Mouse (Mus musculus) embryonic facial prominence, embryonic 12.5 days (tissue): ENCODE results near the gene Krt77. TPM values are rescaled to one million over a fixed set of nuclear protein-coding genes. Genes with fewer than 3 reads are reported as not detected.

ENCODE experiments used
- ATAC-seq: fragments of 200-750 bp; cut with Nextera tagmentation; 2 replicates; pipeline ENCODE4 v1.8.0; 2017; ENCODE audit not compliant: insufficient number of reproducible peaks, insufficient read depth, low FRiP score, low TSS enrichment
- H3K27ac ChIP-seq: fragments of 300-500 bp; sonication (generic); 2 replicates; pipeline ENCODE4 v1.5.1; 2016; ENCODE audit warnings: mild to moderate bottlenecking
- H3K27me3 ChIP-seq: fragments of 300-500 bp; sonication (generic); 2 replicates; pipeline ENCODE4 v1.6.1; 2016; ENCODE audit warnings: mild to moderate bottlenecking, moderate library complexity
- H3K36me3 ChIP-seq: fragments of 300-500 bp; sonication (generic); 2 replicates; pipeline ENCODE4 v1.6.1; 2016; ENCODE audit warnings: mild to moderate bottlenecking
- H3K4me1 ChIP-seq: fragments of 300-500 bp; sonication (generic); 2 replicates; pipeline ENCODE4 v1.6.1; 2016
- H3K4me2 ChIP-seq: fragments of 300-500 bp; sonication (generic); replicated peaks from 2 replicates; pipeline ENCODE4 v1.6.1; 2016; ENCODE audit warnings: mild to moderate bottlenecking, moderate library complexity
- H3K4me3 ChIP-seq: fragments of 300-500 bp; sonication (generic); 2 replicates; pipeline ENCODE4 v1.5.1; 2016; ENCODE audit warnings: mild to moderate bottlenecking
- H3K9ac ChIP-seq: fragments of 300-500 bp; sonication (generic); 2 replicates; pipeline ENCODE4 v1.6.1; 2016; ENCODE audit warnings: mild to moderate bottlenecking, moderate library complexity
- H3K9me3 ChIP-seq: fragments of 300-500 bp; sonication (generic); 2 replicates; pipeline ENCODE4 v1.6.1; 2016; ENCODE audit warnings: mild to moderate bottlenecking, moderate library complexity
- WGBS: fragments of 180-500 bp; shearing (Covaris S2); methylation state at CpG from one replicate; pipeline ENCODE4 v1.1.7; 2016; 5-methylcytosine and 5-hydroxymethylcytosine counted together
- polyA plus RNA-seq: library from polyadenylated mRNA; unstranded; fragments of >200 nt; fragmentation: Nextera tagmentation; extraction: Ambion mirVana; gene quantifications from 2 replicates; pipeline ENCODE4 v1.2.1, GENCODE M21; 2016

The Krt77 gene
- polyA plus RNA-seq, 1 experiment from 2014 or later = not detected

GRCm38 (mm10) chr15:101860421-101861130 lies 8.9 kb downstream of the Krt77 start:
- peaks cover 53% of the 10 kb centered on the region for H3K27me3 ChIP-seq

GRCm38 (mm10) chr15:101859735-101860170 lies 9.8 kb downstream of the Krt77 start:
- no peak overlapping the region for H3K27ac ChIP-seq
- H3K4me2 ChIP-seq = peak overlapping the region; percentile 80
- H3K9ac ChIP-seq = peak overlapping the region; percentile 54
- H3K4me3 ChIP-seq = peak overlapping the region; percentile 45
- WGBS = under 1% methylated on average over 33 of the region's 33 CpGs
- H3K4me1 ChIP-seq = peaks cover 10% of the 10 kb centered on the region
- peaks cover 55% of the 10 kb centered on the region for H3K27me3 ChIP-seq
- no peaks in the 10 kb centered on the region for H3K36me3 ChIP-seq
- H3K9me3 ChIP-seq = no peaks in the 10 kb centered on the region
- ATAC-seq = no peak

More at GRCm38 (mm10) chr15:101860421-101861130, 8.9 kb downstream of the Krt77 start:
- no peak overlapping the region for H3K4me3 ChIP-seq
- H3K9ac ChIP-seq = no peak overlapping the region
- no peaks in the 10 kb centered on the region for H3K36me3 ChIP-seq
- WGBS = 53% methylated on average over 13 of the region's 13 CpGs
- H3K4me1 ChIP-seq = peaks cover 10% of the 10 kb centered on the region
- peak overlapping the region; percentile 80 for H3K4me2 ChIP-seq
- H3K9me3 ChIP-seq = no peaks in the 10 kb centered on the region
- no peak for ATAC-seq
- H3K27ac ChIP-seq = no peak overlapping the region

- ATAC-seq = no peak
- Histone ChIP-seq H3K9me3 (no peaks in the 10 kb centered on the region), H3K4me1 (peaks cover 15% of the 10 kb centered on the region), H3K36me3 (no peaks in the 10 kb centered on the region), H3K9ac (no peak overlapping the region), H3K27ac (no peak overlapping the region), H3K4me2 (peak overlapping the region; percentile 80), H3K27me3 (peaks cover 62% of the 10 kb centered on the region), H3K4me3 (peak overlapping the region; percentile 45; the same call in 1 of the 2 replicates)
- WGBS = 8% methylated on average over 11 of the region's 11 CpGs
Observed at GRCm38 (mm10) chr15:101858673-101859425, 10.7 kb downstream of the Krt77 start.

DNA sequence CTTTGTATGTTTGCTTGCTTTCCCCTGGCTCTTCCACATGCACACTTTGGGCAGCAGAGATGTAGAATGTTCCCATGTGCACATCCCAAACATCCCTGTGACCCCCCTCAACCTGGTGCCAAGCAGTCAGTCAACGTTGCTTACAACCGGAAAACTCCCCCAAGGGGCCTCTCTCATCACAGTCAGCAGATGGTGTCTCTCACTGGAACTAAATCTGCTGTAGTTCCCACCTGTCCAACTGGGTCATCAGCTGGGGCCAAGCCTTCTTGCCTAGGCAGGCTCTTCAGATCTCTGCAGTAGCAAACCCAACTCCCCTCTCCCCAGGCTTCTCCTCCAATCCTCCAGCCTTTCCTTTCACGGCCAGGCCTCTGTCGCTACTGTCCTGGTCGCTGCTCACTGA lies 12.8 kb downstream of the Krt77 start:
- no peak for ATAC-seq
- Histone ChIP-seq H3K9ac (no peak overlapping the region), H3K36me3 (no peaks in the 10 kb centered on the region), H3K27me3 (peaks cover 70% of the 10 kb centered on the region), H3K27ac (no peak overlapping the region), H3K4me3 (no peak overlapping the region), H3K4me1 (peaks cover 15% of the 10 kb centered on the region), H3K4me2 (no peak overlapping the region), H3K9me3 (no peaks in the 10 kb centered on the region)
- 59% methylated on average over 5 of the region's 5 CpGs for WGBS

DNA sequence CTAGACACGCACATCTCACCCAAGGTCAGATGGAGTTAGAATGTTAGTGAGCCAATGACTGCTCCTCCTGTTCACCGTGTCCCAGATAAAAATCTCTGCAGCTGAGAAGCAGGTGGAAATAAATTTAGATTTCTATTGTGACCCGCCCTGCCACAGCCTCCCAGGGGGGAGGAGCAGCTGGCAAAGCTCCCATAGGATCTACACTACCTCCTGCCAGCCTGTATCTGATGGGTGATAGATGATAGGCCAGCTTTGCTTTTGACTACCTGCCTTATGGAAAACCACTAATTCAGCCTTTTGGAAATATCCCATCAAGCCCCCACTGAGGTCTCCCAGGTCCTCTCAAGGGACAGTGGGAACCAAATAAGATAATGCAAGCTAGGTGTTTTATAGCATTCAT lies 13.8 kb downstream of the Krt77 start:
- Histone ChIP-seq H3K9me3 (no peaks in the 10 kb centered on the region), H3K27me3 (peaks cover 61% of the 10 kb centered on the region), H3K9ac (no peak overlapping the region), H3K4me2 (no peak overlapping the region), H3K4me3 (no peak overlapping the region), H3K4me1 (peaks cover 15% of the 10 kb centered on the region), H3K27ac (no peak overlapping the region), H3K36me3 (no peaks in the 10 kb centered on the region)
- WGBS = 73% methylated on average over 3 of the region's 3 CpGs
- ATAC-seq = no peak

- 18% methylated on average over 5 of the region's 5 CpGs for WGBS
- Histone ChIP-seq H3K4me3 (no peak overlapping the region), H3K4me2 (no peak overlapping the region), H3K9me3 (no peaks in the 10 kb centered on the region), H3K4me1 (peaks cover 9% of the 10 kb centered on the region), H3K36me3 (no peaks in the 10 kb centered on the region), H3K27ac (no peak overlapping the region), H3K27me3 (peaks cover 46% of the 10 kb centered on the region), H3K9ac (no peak overlapping the region)
- no peak for ATAC-seq
Observed at GRCm38 (mm10) chr15:101854294-101854693, 15.2 kb downstream of the Krt77 start.

- H3K9me3 ChIP-seq = no peaks in the 10 kb centered on the region
- 39% methylated on average over 5 of the region's 5 CpGs for WGBS
- ATAC-seq = no peak
- H3K9ac ChIP-seq = no peak overlapping the region
- H3K4me2 ChIP-seq = no peak overlapping the region
- peaks cover 29% of the 10 kb centered on the region for H3K27me3 ChIP-seq
- H3K36me3 ChIP-seq = no peaks in the 10 kb centered on the region
- no peak overlapping the region for H3K4me3 ChIP-seq
- H3K4me1 ChIP-seq = peaks cover 5% of the 10 kb centered on the region
- H3K27ac ChIP-seq = no peak overlapping the region
Observed at GRCm38 (mm10) chr15:101852571-101852970, 16.9 kb downstream of the Krt77 start.

GRCm38 (mm10) chr15:101850694-101851093 lies 18.8 kb downstream of the Krt77 start, which contains the start of gene Krt1:
Gene Krt1, minus strand, starts transcription at chr15:101850794.
- peaks cover 5% of the 10 kb centered on the region for H3K4me1 ChIP-seq
- H3K4me2 ChIP-seq = no peak within 1 kb of the TSS
- no peaks in the 10 kb centered on the region for H3K36me3 ChIP-seq
- peaks cover 17% of the 10 kb centered on the region; the same call in 1 of the 2 replicates for H3K27me3 ChIP-seq
- H3K9me3 ChIP-seq = no peaks in the 10 kb centered on the region
- ATAC-seq = no peak
- H3K27ac ChIP-seq = no peak within 1 kb of the TSS
- H3K9ac ChIP-seq = no peak within 1 kb of the TSS
- no peak within 1 kb of the TSS for H3K4me3 ChIP-seq
- WGBS = 78% methylated on average over 6 of the region's 6 CpGs

- H3K27ac ChIP-seq = 0 out of 2 replicates have a peak overlapping the region, but pooled peaks have one; percentile 14
- peaks cover 14% of the 10 kb centered on the region for H3K27me3 ChIP-seq
Observed at GRCm38 (mm10) chr15:101845971-101846403, 23.5 kb downstream of the Krt77 start.

DNA sequence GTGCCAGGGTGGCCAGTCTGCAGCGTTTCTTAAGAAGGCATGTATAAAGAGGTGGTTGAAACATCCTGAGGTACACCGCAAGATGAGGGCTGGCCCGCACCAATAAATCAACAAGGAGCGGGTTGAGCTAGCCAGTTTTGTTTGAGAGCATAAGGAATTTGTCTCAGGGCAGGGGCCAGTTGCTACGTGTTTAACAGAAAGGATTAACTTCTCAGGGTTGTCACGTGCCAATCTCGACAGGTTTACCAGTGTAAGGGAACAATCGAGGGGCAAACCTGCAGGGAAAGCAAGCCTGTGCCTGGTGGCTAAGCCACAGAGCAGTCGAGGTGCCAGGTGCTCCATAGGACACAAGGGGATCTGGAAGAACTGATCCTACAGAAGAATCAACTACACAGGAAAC lies 26.3 kb downstream of the Krt77 start:
- no peak for ATAC-seq
- Histone ChIP-seq H3K9me3 (no peaks in the 10 kb centered on the region), H3K36me3 (no peaks in the 10 kb centered on the region), H3K27ac (no peak overlapping the region), H3K4me2 (no peak overlapping the region), H3K9ac (no peak overlapping the region), H3K4me3 (no peak overlapping the region), H3K27me3 (peaks cover 14% of the 10 kb centered on the region), H3K4me1 (no peaks in the 10 kb centered on the region)
- 64% methylated on average over 9 of the region's 9 CpGs for WGBS

More at GRCm38 (mm10) chr15:101845971-101846403, 23.5 kb downstream of the Krt77 start:
- H3K9ac ChIP-seq = peak overlapping the region; percentile 54
- ATAC-seq = no peak
- under 1% methylated on average over 37 of the region's 37 CpGs for WGBS
- peak overlapping the region; percentile 44 for H3K4me3 ChIP-seq
- H3K36me3 ChIP-seq = no peaks in the 10 kb centered on the region
- no peaks in the 10 kb centered on the region for H3K4me1 ChIP-seq
- H3K9me3 ChIP-seq = no peaks in the 10 kb centered on the region
- H3K4me2 ChIP-seq = peak overlapping the region; percentile 70

DNA sequence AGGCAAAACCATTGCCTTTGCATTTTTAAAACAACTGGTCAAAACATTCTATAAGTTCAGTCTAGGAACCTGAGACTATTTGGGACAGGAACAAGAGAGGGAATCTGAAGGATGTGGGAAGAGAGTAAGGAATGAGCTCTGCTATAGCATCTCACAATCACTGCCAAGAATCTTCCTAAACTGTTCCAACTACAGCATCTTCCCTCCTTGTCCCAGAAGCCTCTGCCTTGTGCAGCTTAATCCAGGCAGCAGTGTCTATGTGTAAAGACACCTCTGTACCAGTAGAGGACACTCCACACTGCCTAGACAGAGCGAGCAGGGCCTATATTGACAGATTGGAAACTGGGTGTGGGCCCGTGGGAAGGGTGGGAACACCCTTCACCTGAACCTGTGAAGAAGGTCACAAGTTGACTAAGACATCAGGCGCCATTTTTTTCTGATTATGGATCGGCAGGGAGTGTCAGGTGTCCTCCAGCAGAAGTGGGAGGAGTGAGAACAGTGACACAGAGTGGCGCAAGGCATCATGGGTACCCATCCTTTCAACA lies 34.6 kb downstream of the Krt77 start:
- no peak overlapping the region for H3K4me2 ChIP-seq
- no peak overlapping the region for H3K9ac ChIP-seq
- H3K27me3 ChIP-seq = no peaks in the 10 kb centered on the region
- no peaks in the 10 kb centered on the region for H3K9me3 ChIP-seq
- WGBS = 63% methylated on average over 5 of the region's 5 CpGs
- no peak overlapping the region for H3K4me3 ChIP-seq
- no peaks in the 10 kb centered on the region for H3K4me1 ChIP-seq
- H3K27ac ChIP-seq = no peak overlapping the region
- no peak for ATAC-seq
- no peaks in the 10 kb centered on the region for H3K36me3 ChIP-seq
